Mouse (Mus musculus) erythroblast, embryonic 14.5 days (primary cell): ENCODE measurements around the gene Lpar5. TPM values are rescaled to one million over a fixed set of nuclear protein-coding genes. Genes with fewer than 3 reads are reported as not detected.
A peak's percentile ranks its signal among the peaks of the same experiment; 100 is the strongest.

Source experiments
- H3K27me3 ChIP-seq: 2 replicates; pipeline ENCODE4 v1.6.1; 2012; ENCODE audit warnings: inconsistent platforms; ENCODE audit not compliant: control insufficient read depth
- H3K36me3 ChIP-seq: 2 replicates; pipeline ENCODE4 v1.6.1; 2012; ENCODE audit warnings: mild to moderate bottlenecking, inconsistent platforms; ENCODE audit not compliant: control insufficient read depth
- H3K4me1 ChIP-seq: 2 replicates; pipeline ENCODE4 v1.6.1; 2012; ENCODE audit warnings: inconsistent platforms; ENCODE audit not compliant: control insufficient read depth
- H3K4me3 ChIP-seq: replicated peaks from 2 replicates; pipeline ENCODE3; 2012; ENCODE audit warnings: moderate library complexity, mild to moderate bottlenecking, inconsistent platforms
- H3K9me3 ChIP-seq: 2 replicates; pipeline ENCODE4 v1.6.1; 2012; ENCODE audit warnings: low read length, inconsistent platforms, mixed read lengths; ENCODE audit not compliant: control insufficient read depth
- GATA1 ChIP-seq: IDR thresholded peaks from 2 replicates; pipeline ENCODE4 v1.6.1; 2012; ENCODE audit warnings: low read length, inconsistent platforms, mixed read lengths
- TAL1 ChIP-seq: IDR thresholded peaks from 3 replicates; pipeline ENCODE4 v1.6.1; 2012; ENCODE audit warnings: low read length, inconsistent platforms, mixed read lengths
- polyA plus RNA-seq: library from polyadenylated mRNA; stranded (reverse); fragments of >175 nt; gene quantifications from 2 replicates; pipeline ENCODE4 v1.2.3, GENCODE M21; 2012

Lpar5 gene
- polyA plus RNA-seq, 1 experiment = 0.06 TPM

DNA sequence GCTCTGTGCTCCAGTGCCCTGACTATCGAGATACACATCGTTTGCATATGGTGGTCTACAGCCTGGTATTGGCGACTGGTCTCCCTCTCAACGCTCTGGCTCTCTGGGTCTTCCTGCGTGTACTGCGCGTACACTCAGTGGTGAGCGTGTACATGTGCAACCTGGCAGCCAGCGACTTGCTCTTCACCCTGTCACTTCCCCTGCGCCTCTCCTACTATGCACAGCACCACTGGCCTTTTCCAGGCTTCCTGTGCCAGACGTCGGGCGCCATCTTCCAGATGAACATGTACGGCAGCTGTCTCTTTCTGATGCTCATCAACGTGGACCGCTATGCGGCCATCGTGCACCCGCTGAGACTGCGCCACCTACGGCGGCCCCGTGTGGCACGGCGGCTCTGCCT lies 13.7 kb downstream of the Lpar5 start:
- H3K9me3 ChIP-seq = no peaks in the 10 kb centered on the region
- peaks cover 4% of the 10 kb centered on the region; the same call in 1 of the 2 replicates for H3K27me3 ChIP-seq
- H3K4me3 ChIP-seq = peak overlapping the region; percentile 60
- no peak for TF ChIP-seq GATA1
- TF ChIP-seq TAL1 = no peak
- H3K4me1 ChIP-seq = peaks cover 18% of the 10 kb centered on the region
- H3K36me3 ChIP-seq = 0 out of 2 replicates have a peak, but pooled peaks cover 3% of the 10 kb centered on the region

DNA sequence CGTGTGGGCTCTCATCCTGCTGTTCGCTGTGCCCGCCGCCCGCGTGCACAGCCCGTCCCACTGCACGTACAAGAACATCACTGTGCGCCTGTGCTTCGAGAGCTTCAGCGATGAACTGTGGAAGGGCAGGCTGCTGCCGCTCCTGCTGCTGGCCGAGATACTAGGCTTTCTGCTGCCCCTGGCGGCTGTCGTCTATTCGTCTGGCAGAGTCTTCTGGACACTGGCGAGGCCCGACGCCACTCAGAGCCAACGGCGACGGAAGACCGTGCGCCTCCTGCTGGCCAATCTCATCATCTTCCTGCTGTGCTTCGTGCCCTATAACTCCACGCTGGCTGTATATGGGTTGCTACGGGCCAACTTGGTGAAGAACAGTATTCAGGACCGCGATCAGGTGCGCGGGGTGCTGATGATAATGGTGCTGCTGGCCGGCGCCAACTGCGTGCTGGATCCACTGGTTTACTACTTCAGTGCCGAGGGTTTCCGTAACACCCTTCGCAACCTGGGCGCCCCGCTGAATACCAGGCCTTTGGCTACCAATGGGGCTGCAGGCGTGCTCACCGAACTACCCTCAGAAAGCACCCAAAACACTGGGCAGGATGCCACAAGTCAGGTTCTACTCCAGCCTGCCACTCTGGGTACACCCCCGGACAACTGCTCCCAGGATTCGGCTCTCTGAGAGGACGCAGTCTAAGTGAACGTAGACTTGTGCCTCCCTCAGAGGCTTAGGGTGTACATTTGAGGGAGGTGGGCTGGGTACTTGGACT lies 14.3 kb downstream of the Lpar5 start:
- H3K27me3 ChIP-seq = peaks cover 4% of the 10 kb centered on the region; the same call in 1 of the 2 replicates
- no peak for TF ChIP-seq TAL1
- no peak for TF ChIP-seq GATA1
- H3K9me3 ChIP-seq = no peaks in the 10 kb centered on the region
- H3K4me1 ChIP-seq = peaks cover 18% of the 10 kb centered on the region
- H3K4me3 ChIP-seq = peak overlapping the region; percentile 60
- 0 out of 2 replicates have a peak, but pooled peaks cover 3% of the 10 kb centered on the region for H3K36me3 ChIP-seq

DNA sequence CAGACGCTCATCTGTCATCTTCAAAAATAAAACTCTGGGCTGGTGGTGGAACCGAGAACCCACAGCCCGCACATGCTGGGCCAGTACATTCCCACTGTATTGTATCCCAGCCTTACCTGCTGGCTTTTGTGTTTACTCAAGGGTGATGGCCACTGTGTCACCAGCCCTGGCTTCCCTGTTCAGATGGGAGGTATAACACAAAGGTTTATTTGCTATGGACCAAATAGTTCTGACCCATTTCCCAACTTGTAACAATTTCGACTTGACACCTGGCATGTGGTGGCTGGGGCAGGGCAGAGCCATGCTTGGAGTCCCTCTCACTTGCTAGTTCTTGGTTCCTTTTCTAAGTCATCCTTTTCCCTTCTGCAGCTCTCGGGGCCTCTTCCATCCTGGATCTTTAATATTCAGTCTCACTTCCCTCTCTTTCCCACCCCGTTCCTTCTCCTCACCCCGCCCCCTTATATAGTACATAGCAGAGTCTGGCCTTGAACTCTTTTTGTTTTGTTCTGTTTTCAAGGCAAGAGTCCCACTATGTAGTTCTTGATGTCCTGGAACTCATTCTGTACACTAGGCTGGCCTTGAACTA lies 15.2 kb downstream of the Lpar5 start:
- Histone ChIP-seq H3K4me1 (peaks cover 19% of the 10 kb centered on the region), H3K9me3 (no peaks in the 10 kb centered on the region), H3K36me3 (0 out of 2 replicates have a peak, but pooled peaks cover 3% of the 10 kb centered on the region), H3K27me3 (peaks cover 4% of the 10 kb centered on the region; the same call in 1 of the 2 replicates), H3K4me3 (no peak overlapping the region)
- no peak for TF ChIP-seq TAL1
- no peak for TF ChIP-seq GATA1

DNA sequence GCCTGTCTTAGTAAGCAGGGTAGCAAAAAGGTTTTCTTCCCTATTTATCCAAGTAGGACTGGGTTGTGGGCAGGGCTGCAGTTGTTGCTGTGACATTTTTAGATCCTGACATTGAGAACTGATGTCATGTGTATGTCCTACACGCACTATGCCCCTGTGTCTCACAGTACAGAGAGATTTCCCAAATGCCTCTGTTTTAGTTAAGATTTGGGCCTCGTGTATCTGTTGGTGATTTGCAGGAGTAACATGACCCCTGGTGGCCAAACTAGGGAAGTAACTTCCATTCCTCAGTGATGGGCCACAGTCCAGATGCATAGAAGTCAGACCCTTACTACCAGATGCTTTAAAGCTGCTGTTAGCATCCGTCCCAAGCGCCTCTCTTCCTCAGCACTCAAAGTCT lies 16.7 kb downstream of the Lpar5 start:
- no peak overlapping the region for H3K4me3 ChIP-seq
- no peaks in the 10 kb centered on the region for H3K9me3 ChIP-seq
- no peak for TF ChIP-seq TAL1
- no peak for TF ChIP-seq GATA1
- peaks cover 34% of the 10 kb centered on the region for H3K4me1 ChIP-seq
- H3K27me3 ChIP-seq = peaks cover 4% of the 10 kb centered on the region; the same call in 1 of the 2 replicates
- 0 out of 2 replicates have a peak, but pooled peaks cover 3% of the 10 kb centered on the region for H3K36me3 ChIP-seq

DNA sequence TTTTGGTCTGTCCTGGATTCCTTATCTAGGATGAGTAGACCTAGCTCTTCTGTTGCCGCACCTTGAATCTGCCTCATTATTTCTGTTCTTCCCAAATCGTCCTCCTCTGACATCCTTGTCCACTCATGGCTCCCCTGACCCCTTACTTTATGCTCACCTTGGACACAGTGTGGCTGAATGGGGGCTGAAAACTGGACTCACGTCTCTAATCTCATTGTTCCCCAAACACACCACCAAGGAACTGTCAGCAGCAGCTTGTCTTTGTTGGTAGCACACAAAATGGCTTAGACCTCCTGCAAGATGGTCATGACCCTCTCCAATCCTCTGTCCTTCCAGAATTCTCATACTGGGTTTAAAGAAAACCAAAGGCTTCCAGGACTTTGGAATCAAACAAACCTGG lies 20.2 kb downstream of the Lpar5 start:
- Histone ChIP-seq H3K9me3 (no peaks in the 10 kb centered on the region), H3K27me3 (no peaks in the 10 kb centered on the region), H3K36me3 (no peaks in the 10 kb centered on the region), H3K4me1 (peaks cover 41% of the 10 kb centered on the region), H3K4me3 (no peak overlapping the region)
- TF ChIP-seq GATA1 (no peak), TAL1 (no peak)

DNA sequence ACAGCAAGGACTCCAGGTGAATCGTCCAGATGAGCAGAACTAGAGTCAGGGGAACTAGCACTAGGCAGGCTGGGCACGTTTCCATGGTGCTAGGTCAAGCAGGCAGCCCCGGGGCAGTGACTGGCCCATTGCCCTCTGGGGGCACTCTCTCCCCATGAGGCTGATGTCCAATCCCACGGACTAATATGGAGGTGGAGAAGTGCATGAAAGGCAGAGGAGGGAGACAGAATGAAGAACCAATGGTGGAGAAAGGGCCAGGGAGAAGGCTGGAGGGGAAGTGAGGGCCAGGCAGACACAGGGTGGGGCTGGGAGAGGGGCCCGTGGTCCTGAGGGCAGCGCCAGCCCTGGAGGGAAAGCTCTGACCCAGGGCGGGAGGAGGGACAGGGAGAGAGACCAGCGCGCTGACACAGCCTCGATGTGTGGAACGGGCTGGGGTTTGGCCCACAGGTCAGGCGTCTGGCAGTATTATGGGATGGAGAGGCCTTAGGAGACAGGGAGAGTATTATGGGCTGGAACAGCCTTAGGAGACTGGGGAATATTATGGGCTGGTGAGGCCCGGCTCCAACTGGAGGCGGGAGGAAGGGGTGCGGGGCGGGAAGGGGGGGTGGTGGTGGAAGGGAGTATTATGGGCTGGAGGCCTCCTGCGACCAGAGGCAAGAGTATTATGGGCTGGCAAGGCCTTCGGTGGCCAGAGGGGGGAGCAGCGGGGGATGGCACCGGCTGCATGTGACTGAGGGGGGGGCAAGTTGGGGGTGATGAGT lies 21.0 kb downstream of the Lpar5 start:
- no peaks in the 10 kb centered on the region for H3K36me3 ChIP-seq
- TF ChIP-seq GATA1 = no peak
- TF ChIP-seq TAL1 = no peak
- no peaks in the 10 kb centered on the region for H3K9me3 ChIP-seq
- no peaks in the 10 kb centered on the region for H3K27me3 ChIP-seq
- peak overlapping the region; percentile 55 for H3K4me3 ChIP-seq
- peaks cover 45% of the 10 kb centered on the region for H3K4me1 ChIP-seq

DNA sequence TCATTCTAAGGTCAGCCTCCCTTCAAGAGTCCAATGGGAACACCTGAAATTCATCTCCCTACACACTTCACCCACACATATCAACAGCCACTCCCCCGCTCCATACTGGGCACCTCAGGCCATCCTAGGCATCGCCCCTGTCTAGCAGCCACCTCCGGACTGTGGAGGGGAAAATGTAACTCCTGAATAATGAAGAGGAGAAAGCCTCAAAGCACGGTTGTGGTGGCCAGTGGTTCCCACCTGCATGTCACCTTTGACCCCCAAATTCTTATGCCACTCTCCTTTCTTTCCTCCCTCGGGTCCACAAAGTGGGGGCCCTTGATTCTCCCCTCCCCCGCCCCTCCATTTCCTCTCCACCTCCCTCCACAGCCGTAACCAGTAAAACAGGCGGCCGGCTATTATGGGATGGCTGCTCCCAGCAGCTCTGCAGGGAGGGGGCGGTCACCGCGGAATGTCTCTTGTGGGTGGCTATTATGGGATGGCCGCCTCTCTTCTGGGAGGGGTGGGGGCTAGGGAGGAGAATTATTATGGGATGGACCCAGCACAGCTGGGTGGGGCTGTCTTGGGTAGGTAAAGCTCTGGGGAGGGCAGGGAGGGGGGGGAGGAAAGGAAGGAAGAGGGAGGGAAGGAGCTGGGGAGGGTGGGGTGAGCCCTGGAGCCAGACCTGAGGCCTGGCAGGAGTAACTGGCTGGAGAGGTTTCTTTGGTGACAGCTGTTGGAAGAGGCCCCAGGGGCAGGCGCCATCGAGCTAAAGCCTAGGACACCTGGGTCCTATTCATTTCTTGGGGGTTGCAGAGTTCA lies 22.0 kb downstream of the Lpar5 start:
- no peaks in the 10 kb centered on the region for H3K9me3 ChIP-seq
- no peaks in the 10 kb centered on the region for H3K27me3 ChIP-seq
- peaks cover 47% of the 10 kb centered on the region for H3K4me1 ChIP-seq
- H3K36me3 ChIP-seq = no peaks in the 10 kb centered on the region
- TF ChIP-seq TAL1 = no peak
- TF ChIP-seq GATA1 = no peak
- H3K4me3 ChIP-seq = peak overlapping the region; percentile 55

DNA sequence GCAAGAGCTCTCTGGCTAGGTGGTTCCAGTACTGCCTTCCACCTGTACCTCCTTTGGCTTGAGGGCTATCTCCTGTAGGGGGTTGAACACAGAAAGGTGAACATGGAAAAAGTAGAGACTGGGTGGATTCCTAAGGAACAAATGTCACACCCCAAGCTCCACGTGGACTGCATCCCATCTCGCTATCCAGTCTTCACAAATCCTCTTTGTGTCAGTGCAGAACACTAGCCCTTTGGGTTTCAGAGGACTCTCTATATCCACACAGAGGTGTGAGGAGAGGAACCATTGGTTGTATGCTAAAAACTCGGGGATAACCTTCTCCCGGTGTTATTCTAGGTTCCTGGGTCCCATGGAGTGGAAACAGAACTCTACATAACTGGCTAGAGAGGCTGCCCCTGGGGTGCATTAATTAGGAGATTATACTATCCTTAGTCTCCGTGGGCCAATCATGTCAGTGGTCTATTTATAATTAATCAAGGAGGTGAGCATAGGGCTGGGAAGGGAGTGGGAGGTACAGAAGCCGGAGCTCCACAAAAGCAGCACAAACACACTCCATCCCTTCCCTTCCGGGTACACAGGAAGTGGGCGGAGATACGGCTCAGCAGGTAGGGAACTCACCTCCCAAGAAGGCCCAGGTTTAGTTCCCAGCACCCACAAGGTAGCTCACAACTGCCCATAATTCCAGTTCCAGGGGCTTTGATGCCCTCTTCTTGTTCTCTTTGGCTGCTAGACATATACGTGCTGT lies 22.8 kb downstream of the Lpar5 start:
- H3K4me1 ChIP-seq = peaks cover 55% of the 10 kb centered on the region
- H3K9me3 ChIP-seq = no peaks in the 10 kb centered on the region
- H3K36me3 ChIP-seq = no peaks in the 10 kb centered on the region
- H3K27me3 ChIP-seq = no peaks in the 10 kb centered on the region
- H3K4me3 ChIP-seq = peak overlapping the region; percentile 55
- TF ChIP-seq GATA1 (no peak), TAL1 (no peak)
